Mouse (Mus musculus) MEL (cell line): ENCODE measurements around the gene Eml2. TPM values are rescaled to one million over a fixed set of nuclear protein-coding genes. Genes with fewer than 3 reads are reported as not detected.
"Not testable (repeated sequence)": the region's sequence is repeated elsewhere in the genome, so short reads cannot be mapped to it uniquely, and the experiment has no call there.

Source experiments
- DNase-seq: peaks from one replicate; pipeline ENCODE4 v3.0.0; 2011; ENCODE audit warnings: low read depth, low spot score
- H3K27ac ChIP-seq: 2 replicates; pipeline ENCODE4 v1.5.1; 2012; ENCODE audit warnings: low read depth, mild to moderate bottlenecking, control low read depth, low read length, moderate library complexity; ENCODE audit not compliant: control insufficient read depth
- H3K27me3 ChIP-seq, 2 experiments: fragments of 150-350 bp in 1 of 2; sonication (generic) in 1 of 2; 2 replicates each; pipeline ENCODE4 v1.6.1; 2012; ENCODE audit warnings: low read length in 2 of 2, mild to moderate bottlenecking in 2 of 2, improper control_type of control experiment in 1 of 2, moderate library complexity in 1 of 2; ENCODE audit not compliant: insufficient read depth in 2 of 2, control insufficient read depth in 1 of 2
- H3K36me3 ChIP-seq, 2 experiments: 2 replicates each; pipeline ENCODE4 v1.6.1; 2012 to 2014; ENCODE audit warnings: low read length in 2 of 2, improper control_type of control experiment in 1 of 2, inconsistent platforms in 1 of 2, mild to moderate bottlenecking in 1 of 2; ENCODE audit not compliant: insufficient read depth in 2 of 2, control insufficient read depth in 1 of 2
- H3K4me1 ChIP-seq, 2 experiments: fragments of 150-350 bp in 1 of 2; sonication (generic) in 1 of 2; 2 replicates each; pipeline ENCODE4 v1.6.1; 2012; ENCODE audit warnings: low read length in 2 of 2, improper control_type of control experiment in 1 of 2, mild to moderate bottlenecking in 1 of 2; ENCODE audit not compliant: insufficient read depth in 2 of 2, control insufficient read depth in 1 of 2
- H3K4me3 ChIP-seq, 2 experiments: fragments of 150-350 bp in 1 of 2; sonication (generic) in 1 of 2; 2 replicates each; pipeline ENCODE4 v1.5.1; 2012; ENCODE audit warnings: low read depth in 2 of 2, low read length in 2 of 2, mild to moderate bottlenecking in 2 of 2, moderate library complexity in 2 of 2, control low read depth in 1 of 2, improper control_type of control experiment in 1 of 2; ENCODE audit not compliant: control insufficient read depth in 1 of 2, insufficient read depth in 1 of 2
- H3K79me2 ChIP-seq: 2 replicates; pipeline ENCODE4 v1.6.1; 2012; ENCODE audit warnings: mild to moderate bottlenecking, low read length, moderate library complexity; ENCODE audit not compliant: control insufficient read depth, poor library complexity, insufficient read depth
- H3K9ac ChIP-seq: 2 replicates; pipeline ENCODE4 v1.6.1; 2012; ENCODE audit warnings: low read depth, mild to moderate bottlenecking, control low read depth, low read length, moderate library complexity; ENCODE audit not compliant: control insufficient read depth, poor library complexity, severe bottlenecking
- H3K9me3 ChIP-seq: fragments of 150-350 bp; sonication (generic); replicated peaks from 2 replicates; pipeline ENCODE4 v1.6.1; 2012; ENCODE audit warnings: mild to moderate bottlenecking, low read length, improper control_type of control experiment, moderate library complexity; ENCODE audit not compliant: insufficient read depth
- BHLHE40 ChIP-seq: IDR thresholded peaks from 2 replicates; pipeline ENCODE4 v1.6.1; 2012; ENCODE audit warnings: low read depth, mild to moderate bottlenecking, inconsistent platforms, low read length, improper control_type of control experiment, borderline replicate concordance
- CHD1 ChIP-seq: IDR thresholded peaks from 2 replicates; pipeline ENCODE4 v1.6.1; 2012; ENCODE audit warnings: low read depth, mild to moderate bottlenecking, inconsistent platforms, low read length, improper control_type of control experiment
- CTCF ChIP-seq, 3 experiments: IDR thresholded peaks in 2 of 3; conservative IDR thresholded peaks in 1 of 3; 2 replicates each; pipeline ENCODE4 v1.5.1; 2011 to 2012; ENCODE audit warnings: low read length in 3 of 3, low read depth in 2 of 3, mild to moderate bottlenecking in 2 of 3, improper control_type of control experiment in 1 of 3, inconsistent platforms in 1 of 3, mixed read lengths in 1 of 3, moderate library complexity in 1 of 3; ENCODE audit not compliant: control insufficient read depth in 1 of 3, insufficient read depth in 1 of 3, poor library complexity in 1 of 3, severe bottlenecking in 1 of 3
- ETS1 ChIP-seq: IDR thresholded peaks from 2 replicates; pipeline ENCODE4 v1.6.1; 2012; ENCODE audit warnings: low read depth, mild to moderate bottlenecking, inconsistent platforms, low read length, improper control_type of control experiment, moderate library complexity
- KAT2A ChIP-seq: conservative IDR thresholded peaks from 2 replicates; pipeline ENCODE4 v1.6.1; 2012; ENCODE audit warnings: low read depth, low read length, improper control_type of control experiment, inconsistent platforms
- MAFK ChIP-seq: IDR thresholded peaks from 2 replicates; pipeline ENCODE4 v1.6.1; 2011; ENCODE audit warnings: low read depth, mild to moderate bottlenecking, low read length, improper control_type of control experiment, borderline replicate concordance
- MAZ ChIP-seq: IDR thresholded peaks from 2 replicates; pipeline ENCODE4 v1.6.1; 2012; ENCODE audit warnings: low read depth, mild to moderate bottlenecking, inconsistent platforms, low read length, improper control_type of control experiment
- MEF2A ChIP-seq: IDR thresholded peaks from 2 replicates; pipeline ENCODE4 v1.6.1; 2014; ENCODE audit warnings: low read depth, mild to moderate bottlenecking, inconsistent platforms, low read length, improper control_type of control experiment; ENCODE audit not compliant: poor library complexity, insufficient replicate concordance, severe bottlenecking; ENCODE audit errors: extremely low read depth
- NRF1 ChIP-seq: IDR thresholded peaks from 2 replicates; pipeline ENCODE4 v1.6.1; 2014; ENCODE audit warnings: low read depth, mild to moderate bottlenecking, inconsistent platforms, low read length, improper control_type of control experiment, moderate library complexity; ENCODE audit not compliant: poor library complexity, insufficient read depth, severe bottlenecking
- POLR2A ChIP-seq, 2 experiments: IDR thresholded peaks; 2 replicates each; pipeline ENCODE4 v1.6.1; 2011 to 2012; ENCODE audit warnings: low read length in 2 of 2, mild to moderate bottlenecking in 2 of 2, control low read depth in 1 of 2, improper control_type of control experiment in 1 of 2, low read depth in 1 of 2, moderate library complexity in 1 of 2; ENCODE audit not compliant: control insufficient read depth in 1 of 2, insufficient read depth in 1 of 2, poor library complexity in 1 of 2
- POLR2AphosphoS5 ChIP-seq: IDR thresholded peaks from 2 replicates; pipeline ENCODE4 v1.6.1; 2012; ENCODE audit warnings: low read depth, borderline replicate concordance, mild to moderate bottlenecking, inconsistent platforms, low read length, moderate library complexity, mixed read lengths
- RAD21 ChIP-seq: IDR thresholded peaks from 2 replicates; pipeline ENCODE4 v1.6.1; 2011; ENCODE audit warnings: mild to moderate bottlenecking, low read depth, low read length, improper control_type of control experiment
- RCOR1 ChIP-seq: IDR thresholded peaks from 2 replicates; pipeline ENCODE4 v1.6.1; 2012; ENCODE audit warnings: low read depth, mild to moderate bottlenecking, inconsistent platforms, low read length, improper control_type of control experiment
- SMC3 ChIP-seq: IDR thresholded peaks from 2 replicates; pipeline ENCODE4 v1.6.1; 2011; ENCODE audit warnings: low read depth, low read length, improper control_type of control experiment
- TAL1 ChIP-seq: IDR thresholded peaks from 2 replicates; pipeline ENCODE4 v1.6.1; 2012; ENCODE audit warnings: mild to moderate bottlenecking, inconsistent platforms, low read length, moderate library complexity, mixed read lengths
- TBP ChIP-seq: IDR thresholded peaks from 2 replicates; pipeline ENCODE4 v1.8.0; 2011; ENCODE audit warnings: low read depth, low read length, improper control_type of control experiment
- TCF12 ChIP-seq: IDR thresholded peaks from 2 replicates; pipeline ENCODE4 v1.6.1; 2014; ENCODE audit warnings: low read depth, mild to moderate bottlenecking, inconsistent platforms, low read length, improper control_type of control experiment, moderate library complexity
- USF2 ChIP-seq, 2 experiments: IDR thresholded peaks; 2 replicates each; pipeline ENCODE4 v1.6.1; 2011 to 2012; ENCODE audit warnings: improper control_type of control experiment in 2 of 2, low read length in 2 of 2, borderline replicate concordance in 1 of 2, inconsistent platforms in 1 of 2, low read depth in 1 of 2, mild to moderate bottlenecking in 1 of 2; ENCODE audit not compliant: insufficient read depth in 1 of 2
- ZC3H11A ChIP-seq: IDR thresholded peaks from 2 replicates; pipeline ENCODE4 v1.6.1; 2012; ENCODE audit warnings: low read depth, mild to moderate bottlenecking, inconsistent platforms, low read length, improper control_type of control experiment
- ZKSCAN1 ChIP-seq: IDR thresholded peaks from 2 replicates; pipeline ENCODE4 v1.6.1; 2012; ENCODE audit warnings: low read depth, mild to moderate bottlenecking, inconsistent platforms, low read length, improper control_type of control experiment, moderate library complexity
- ZMIZ1 ChIP-seq: IDR thresholded peaks from 2 replicates; pipeline ENCODE4 v1.6.1; 2012; ENCODE audit warnings: low read depth, mild to moderate bottlenecking, inconsistent platforms, low read length, improper control_type of control experiment, moderate library complexity
- polyA plus RNA-seq, 2 experiments: library from polyadenylated mRNA; stranded (reverse) in 1 of 2; unstranded in 1 of 2; fragments of >175 nt in 1 of 2; fragments of >200 nt in 1 of 2; gene quantifications; 2 replicates each; pipeline versions ENCODE4 v1.2.1 to v1.2.4; 2012; ENCODE audit warnings: low replicate concordance in 2 of 2, low read depth in 1 of 2; ENCODE audit not compliant: insufficient read length in 2 of 2, insufficient read depth in 1 of 2, missing spikeins in 1 of 2
- total RNA-seq: library from RNA; depleted of rRNA; stranded (reverse); fragments of 300-350 nt; gene quantifications from 2 replicates; pipeline ENCODE4 v1.2.3, GENCODE M21; 2012

The Eml2 gene
- total and polyA plus RNA-seq, 3 experiments, result 22.0 to 43.6 TPM; not detected in 1

DNA sequence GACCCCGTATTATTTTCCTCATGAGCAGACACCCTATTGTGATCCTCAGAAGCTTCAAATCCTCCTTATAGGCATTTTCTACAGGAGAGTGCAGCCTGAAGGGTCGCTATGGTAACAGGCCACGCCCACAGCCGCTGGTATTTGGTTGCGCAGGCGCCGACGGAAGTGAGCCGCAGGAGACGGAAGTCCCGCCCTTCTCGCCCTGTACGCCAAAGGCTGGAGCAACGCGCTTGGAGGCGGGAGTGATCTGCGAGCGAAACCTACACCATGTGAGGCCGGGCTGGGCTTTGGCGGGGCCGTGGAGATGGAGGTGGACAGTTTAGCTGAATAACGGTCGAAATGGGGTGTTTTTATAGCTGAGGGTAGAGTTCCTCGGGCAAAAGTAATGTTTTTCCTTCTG, 26.6 kb upstream of the Eml2 start, which contains the start of gene Snrpd2 (continued):
- TF ChIP-seq USF2 (IDR thresholded peaks at IDR 0.05; ENCODE audit: borderline replicate concordance in 1 of 2, insufficient read depth in 1 of 2, low read depth in 1 of 2, low read length in 2 of 2) (no peak), CHD1 (no peak), POLR2AphosphoS5 (no peak), MAZ (no peak), TAL1 (no peak)

DNA sequence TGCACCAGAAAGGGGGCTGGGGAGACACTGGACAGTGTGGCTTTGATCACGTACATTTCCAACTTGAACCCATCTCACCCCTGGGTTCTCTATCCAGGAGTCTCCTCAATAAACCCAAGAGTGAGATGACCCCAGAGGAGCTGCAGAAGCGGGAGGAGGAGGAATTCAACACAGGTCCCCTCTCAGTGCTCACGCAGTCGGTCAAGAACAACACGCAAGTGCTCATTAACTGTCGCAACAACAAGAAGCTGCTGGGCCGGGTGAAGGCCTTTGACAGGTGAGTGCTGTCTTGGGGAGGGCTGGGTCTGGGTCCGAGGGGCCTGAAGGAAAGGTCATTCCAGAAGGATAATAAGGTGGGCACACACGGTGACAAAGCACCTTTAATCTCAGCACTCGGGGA, 25.1 kb upstream of the Eml2 start:
- H3K36me3 ChIP-seq, H3K27ac ChIP-seq, DNase-seq, H3K27me3 ChIP-seq, H3K9me3 ChIP-seq, H3K9ac ChIP-seq, H3K4me3 ChIP-seq: not testable (repeated sequence)
- Histone ChIP-seq H3K4me1 (peaks cover 4 to 17% of the 10 kb centered on the region in 2 experiments; a peak in 3 of 4 replicates), H3K79me2 (peaks cover 14% of the 10 kb centered on the region)

DNA sequence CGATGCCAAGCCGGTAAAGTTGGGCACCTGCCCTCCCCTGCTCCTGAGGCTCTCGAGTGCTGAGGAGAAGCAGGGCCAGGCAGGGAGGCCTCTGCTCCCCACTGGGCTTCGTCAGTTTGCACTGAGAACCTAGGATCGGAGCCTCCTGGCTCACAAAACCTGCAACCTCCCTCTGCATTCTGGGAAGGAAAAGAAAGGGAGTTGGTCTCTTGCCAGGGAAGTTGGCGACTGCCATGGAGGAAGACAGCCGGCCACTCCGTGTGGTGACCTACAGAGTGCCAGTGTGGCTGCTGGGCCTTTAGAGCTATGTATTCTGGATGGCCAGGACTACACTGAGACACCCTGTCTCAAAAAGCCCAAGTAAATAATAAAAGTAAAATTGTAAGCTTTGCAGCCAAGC, 21.4 kb upstream of the Eml2 start:
- Histone ChIP-seq H3K36me3 (peaks cover 0 to 9% of the 10 kb centered on the region in 2 experiments; a peak in 2 of 4 replicates), H3K27me3 (no peaks in the 10 kb centered on the region), H3K79me2 (peaks cover 12% of the 10 kb centered on the region), H3K27ac (no peak overlapping the region), H3K9me3 (no peaks in the 10 kb centered on the region), H3K4me3 (no peak overlapping the region), H3K9ac (no peak overlapping the region), H3K4me1 (peaks cover 0 to 9% of the 10 kb centered on the region in 2 experiments; a peak in 1 of 4 replicates)
- TF ChIP-seq TCF12, result no peak
- TF ChIP-seq POLR2A (IDR thresholded peaks at IDR 0.05; ENCODE audit: control insufficient read depth in 1 of 2, insufficient read depth in 1 of 2, low read depth in 1 of 2, low read length in 2 of 2, poor library complexity in 1 of 2), result peak in 1 of 2 experiments; percentile 10; a peak in 1 of 4 replicates
- DNase-seq, result no peak

DNA sequence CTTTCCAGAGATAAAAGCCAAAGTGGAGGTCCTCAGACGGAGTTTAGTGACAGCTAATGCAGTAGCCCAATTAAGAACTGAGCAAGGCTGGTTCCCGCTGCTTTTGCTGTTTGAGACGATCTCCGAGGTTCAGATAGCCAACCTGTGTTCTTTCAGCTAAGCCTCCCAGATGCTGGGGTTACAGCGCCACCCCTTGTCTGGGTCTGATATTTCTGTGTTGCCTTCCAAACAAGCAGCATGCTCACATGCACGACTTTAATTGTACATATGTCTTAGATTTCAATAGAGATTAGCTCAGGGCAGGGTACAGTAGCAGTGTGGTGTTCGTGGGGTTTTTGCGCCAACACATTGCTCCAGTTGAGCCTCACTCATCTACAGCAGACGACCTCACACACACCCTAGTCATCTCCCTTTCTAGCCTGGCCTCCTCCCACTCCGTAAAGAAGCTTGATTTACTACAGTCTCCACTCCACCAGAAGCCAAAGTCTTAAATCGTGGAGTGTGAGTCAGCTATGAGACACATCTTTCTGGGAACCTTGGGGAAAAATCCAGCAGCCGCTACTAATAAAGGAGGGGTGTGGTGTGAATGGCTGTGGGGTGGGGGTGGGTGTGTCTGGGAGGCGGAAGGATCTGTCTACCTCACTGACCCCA, 20.3 kb upstream of the Eml2 start:
- H3K4me1 ChIP-seq, result peaks cover 0 to 7% of the 10 kb centered on the region in 2 experiments; a peak in 1 of 4 replicates
- H3K9me3 ChIP-seq, result no peaks in the 10 kb centered on the region
- peaks cover under 1% of the 10 kb centered on the region for H3K79me2 ChIP-seq
- peak; percentile 49 for DNase-seq
- no peak overlapping the region for H3K4me3 ChIP-seq
- no peak overlapping the region for H3K27ac ChIP-seq
- no peaks in the 10 kb centered on the region for H3K27me3 ChIP-seq
- no peak overlapping the region for H3K9ac ChIP-seq
- no peak for TF ChIP-seq TBP
- no peak for TF ChIP-seq MAFK
- TF ChIP-seq MAZ, result no peak
- no peak for TF ChIP-seq ZMIZ1
- TF ChIP-seq RAD21, result peak; percentile 39
- TF ChIP-seq ZKSCAN1, result no peak
- TF ChIP-seq KAT2A, result no peak
- TF ChIP-seq ETS1, result no peak
- peak; percentile 43 to 57 (median 48) for TF ChIP-seq CTCF (IDR thresholded peaks at IDR 0.05 in 2 of 3, conservative IDR thresholded peaks at IDR 0.05 in 1 of 3; ENCODE audit: control insufficient read depth in 1 of 3, insufficient read depth in 1 of 3, low read depth in 2 of 3, low read length in 3 of 3, poor library complexity in 1 of 3, severe bottlenecking in 1 of 3)
- TF ChIP-seq RCOR1, result no peak
- no peak for TF ChIP-seq NRF1
- peak; percentile 15; the same call in 1 of the 2 replicates for TF ChIP-seq SMC3
- TF ChIP-seq ZC3H11A, result peak; percentile 19; the same call in 1 of the 2 replicates
- TF ChIP-seq MEF2A, result no peak
- no peak for TF ChIP-seq BHLHE40
- H3K36me3 ChIP-seq, result peaks cover 0 to 3% of the 10 kb centered on the region in 2 experiments; a peak in 2 of 4 replicates
